Mouse (Mus musculus) brain, embryonic 14.5 days (tissue): Measurements from ENCODE around the gene Scamp3. TPM values are rescaled to one million over a fixed set of nuclear protein-coding genes. Genes with fewer than 3 reads are reported as not detected.

Experiments used
- DNase-seq: peaks from one replicate; pipeline ENCODE4 v3.0.0-alpha.2; 2011; ENCODE audit warnings: low read depth
- CTCF ChIP-seq: fragments of 200-500 bp; IDR thresholded peaks from 2 replicates; pipeline ENCODE4 v1.5.1; 2012; ENCODE audit warnings: inconsistent platforms, mild to moderate bottlenecking, moderate library complexity, borderline replicate concordance; ENCODE audit not compliant: insufficient read depth, insufficient read length; ENCODE audit errors: extremely low read depth
- POLR2A ChIP-seq: fragments of 200-500 bp; IDR thresholded peaks from 2 replicates; pipeline ENCODE4 v1.6.1; 2012; ENCODE audit warnings: mild to moderate bottlenecking, inconsistent platforms, borderline replicate concordance; ENCODE audit not compliant: poor library complexity, insufficient read depth, insufficient read length, severe bottlenecking; ENCODE audit errors: extremely low read depth
- polyA plus RNA-seq: library from polyadenylated mRNA; depleted of rRNA; stranded (reverse); fragments of >200 nt; gene quantifications from 2 replicates; pipeline ENCODE4 v1.2.3, GENCODE M21; 2012

The Scamp3 gene
- polyA plus RNA-seq, 1 experiment = 132 TPM

GRCm38 (mm10) chr3:89221167-89221566 is 43.9 kb downstream of the Scamp3 start:
- no peak for TF ChIP-seq CTCF
- TF ChIP-seq POLR2A = no peak
- no peak for DNase-seq

- TF ChIP-seq POLR2A (no peak), CTCF (no peak)
- peak; percentile 51 for DNase-seq
Measured at GRCm38 (mm10) chr3:89224796-89225195, 47.5 kb downstream of the Scamp3 start.

DNA sequence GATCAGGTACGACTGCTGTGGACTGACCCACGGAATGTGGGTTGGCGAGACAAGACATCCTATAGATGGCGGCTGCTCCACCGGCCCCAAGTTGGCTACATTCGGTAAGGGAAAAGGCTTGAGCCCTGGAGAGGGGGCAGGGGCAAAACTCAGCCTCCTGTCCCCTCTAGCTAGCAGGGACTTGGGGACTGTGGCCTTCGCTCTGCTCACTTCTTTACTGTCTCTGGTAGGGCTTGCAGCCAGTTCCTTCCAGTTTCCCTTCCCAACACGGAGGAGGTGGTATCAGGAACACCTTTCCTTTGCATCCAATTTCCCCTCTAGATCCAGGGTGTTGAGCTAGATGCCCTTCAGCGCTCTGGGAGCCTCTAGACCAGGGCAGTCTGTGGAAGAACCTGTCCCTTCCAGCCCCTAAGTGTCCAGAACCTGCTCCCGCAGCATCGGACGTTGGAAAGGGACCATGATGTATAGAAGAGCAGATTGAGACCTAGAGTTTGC is 48.1 kb downstream of the Scamp3 start:
- TF ChIP-seq CTCF = no peak
- no peak for TF ChIP-seq POLR2A
- DNase-seq = no peak

DNA sequence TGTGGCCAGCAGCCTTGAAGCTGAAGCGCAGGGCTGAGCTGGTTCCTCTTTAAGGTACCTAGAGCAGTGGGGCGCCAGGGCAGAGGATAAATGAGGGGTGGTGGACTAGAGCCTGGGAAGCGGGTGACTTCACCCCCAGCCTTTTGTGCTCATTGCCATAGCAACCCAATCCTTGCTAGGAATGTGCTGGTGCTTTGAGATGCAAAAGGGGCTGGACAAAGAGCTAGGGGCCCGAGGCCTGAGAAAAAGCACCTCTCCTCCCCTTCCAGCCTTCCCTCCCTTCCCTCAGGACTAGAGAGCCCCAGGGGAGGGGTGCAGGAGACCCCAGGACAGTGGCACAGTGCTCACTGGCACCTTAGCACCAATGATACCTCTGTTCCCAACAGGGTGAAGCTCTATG is 48.6 kb downstream of the Scamp3 start:
- peak; percentile 97 for DNase-seq
- TF ChIP-seq CTCF (no peak), POLR2A (peak; percentile 23; the same call in 1 of the 2 replicates)

DNA sequence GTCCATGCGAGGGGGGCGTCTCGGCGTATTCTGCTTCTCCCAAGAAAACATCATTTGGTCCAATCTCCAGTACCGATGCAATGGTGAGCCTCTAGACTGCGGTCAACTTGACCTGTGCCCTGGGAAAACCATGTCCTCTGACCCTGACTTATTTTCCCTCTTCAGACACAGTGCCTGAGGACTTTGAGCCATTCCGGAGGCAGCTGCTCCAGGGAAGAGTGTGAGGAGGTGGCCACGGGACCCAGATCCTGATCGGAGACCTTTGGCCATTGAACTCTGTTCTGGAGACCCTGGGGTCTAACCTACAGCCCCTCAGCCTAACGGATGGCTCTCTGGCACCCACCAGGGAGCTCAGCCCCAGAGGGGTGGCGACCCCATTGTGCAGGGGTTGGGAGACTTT is 49.1 kb downstream of the Scamp3 start:
- no peak for DNase-seq
- no peak for TF ChIP-seq POLR2A
- TF ChIP-seq CTCF = no peak

DNA sequence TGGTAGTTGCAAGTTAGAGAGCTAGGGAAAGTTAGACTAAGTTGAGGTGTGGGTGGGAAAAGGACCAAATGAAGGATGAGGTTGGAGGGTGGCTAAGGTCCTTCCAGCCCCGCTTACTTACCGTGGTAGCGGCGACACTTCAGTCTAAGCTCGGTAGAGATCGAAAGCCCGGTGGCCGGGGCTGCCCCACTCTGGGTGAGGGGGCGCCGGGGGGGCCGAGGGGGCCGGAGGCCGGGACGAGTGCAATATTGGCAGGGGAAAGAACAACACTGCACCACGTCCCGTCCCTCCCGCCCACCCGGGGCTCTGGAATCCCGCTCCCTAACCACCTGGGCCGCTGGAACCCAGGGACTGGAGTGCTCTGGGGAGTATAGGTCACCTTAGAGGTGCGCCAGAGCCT is 49.6 kb downstream of the Scamp3 start, which contains the start of gene Mtx1:
TSS of gene Mtx1 (minus strand) at position 189 of the 400 bp plus-strand sequence.
- TF ChIP-seq POLR2A (no peak), CTCF (no peak)
- DNase-seq = no peak

- DNase-seq = peak; percentile 99
- peak; percentile 82; the same call in 1 of the 2 replicates for TF ChIP-seq POLR2A
- no peak for TF ChIP-seq CTCF
Measured at GRCm38 (mm10) chr3:89227307-89228179, 50.3 kb downstream of the Scamp3 start.

GRCm38 (mm10) chr3:89228180-89228549 is 50.9 kb downstream of the Scamp3 start:
- TF ChIP-seq POLR2A (no peak), CTCF (peak; percentile 94)
- peak; percentile 93 for DNase-seq

GRCm38 (mm10) chr3:89228836-89229235 is 51.6 kb downstream of the Scamp3 start, which contains the start of gene Muc1:
Gene Muc1, plus strand, starts transcription at chr3:89229057.
- DNase-seq = no peak
- TF ChIP-seq POLR2A (no peak), CTCF (no peak)

DNA sequence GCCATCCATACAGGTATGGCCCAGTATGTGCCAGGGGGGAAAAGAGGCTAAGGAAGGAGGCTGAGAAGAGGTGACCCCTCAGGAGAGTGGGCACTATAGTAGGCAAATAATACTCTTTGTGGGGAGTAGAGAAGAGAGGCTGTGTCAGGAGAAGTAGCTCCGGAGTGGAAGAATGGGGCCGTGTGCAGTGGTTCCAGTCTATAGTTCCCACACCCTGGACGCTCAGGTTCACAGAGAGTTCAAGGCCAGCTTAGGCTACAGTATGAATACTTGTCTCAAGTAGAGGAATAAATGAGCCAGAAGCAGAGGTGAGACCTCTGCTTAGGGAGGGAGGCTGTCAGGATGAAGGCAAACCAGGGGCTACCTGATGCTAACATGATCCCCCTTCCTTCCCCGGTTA is 52.0 kb downstream of the Scamp3 start:
- TF ChIP-seq POLR2A (no peak), CTCF (no peak)
- DNase-seq = no peak

GRCm38 (mm10) chr3:89230561-89230960 is 53.3 kb downstream of the Scamp3 start:
- DNase-seq = no peak
- no peak for TF ChIP-seq POLR2A
- TF ChIP-seq CTCF = no peak
